Mouse (Mus musculus) E14TG2a.4 (cell line): ENCODE measurements around the gene Adamts14.

Experiments used
- CTCF ChIP-seq: conservative IDR thresholded peaks from 2 replicates; pipeline ENCODE4 v1.5.1; 2014; ENCODE audit warnings: low read length
- NANOG ChIP-seq: IDR thresholded peaks from 2 replicates; pipeline ENCODE4 v1.6.1; 2014; ENCODE audit warnings: borderline replicate concordance, low read length, mixed read lengths
- POU5F1 ChIP-seq: IDR thresholded peaks from 2 replicates; pipeline ENCODE4 v1.6.1; 2014; ENCODE audit warnings: low read length, borderline replicate concordance

DNA sequence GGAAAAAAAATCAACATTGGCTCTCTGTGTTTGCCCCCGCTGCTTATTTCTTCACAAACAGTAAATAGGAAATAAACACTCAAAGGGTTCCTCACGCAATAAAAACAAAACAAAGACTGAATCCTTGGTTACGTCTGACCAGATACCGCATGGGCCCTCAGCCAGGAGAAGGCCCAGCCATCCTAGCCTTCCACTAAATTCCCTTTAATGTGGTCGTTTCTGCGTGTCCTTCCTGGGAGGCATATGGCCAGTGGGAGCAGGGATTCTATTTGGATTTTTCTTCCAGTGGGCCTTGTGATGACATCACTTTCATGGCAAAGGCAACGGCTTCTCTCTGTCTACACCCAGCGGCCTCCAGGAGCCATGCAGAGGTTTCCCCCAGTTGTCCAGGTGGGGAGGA, 18.0 kb downstream of the Adamts14 start:
- no peak for TF ChIP-seq CTCF
- no peak for TF ChIP-seq POU5F1
- no peak for TF ChIP-seq NANOG
